Mouse (Mus musculus) kidney, adult 2 months (tissue): ENCODE results near the gene Pigyl.

Experiments used
- CTCF ChIP-seq: fragments of 200-500 bp; conservative IDR thresholded peaks from 2 replicates; pipeline ENCODE4 v1.5.1; 2011; ENCODE audit warnings: low read depth, mild to moderate bottlenecking, control low read depth, low read length, moderate library complexity, mixed read lengths; ENCODE audit not compliant: insufficient read depth, insufficient read length
- POLR2A ChIP-seq: fragments of 200-500 bp; IDR thresholded peaks from one replicate; pipeline ENCODE4 v1.6.1; 2011; ENCODE audit warnings: low read depth, low read length, control low read depth

DNA sequence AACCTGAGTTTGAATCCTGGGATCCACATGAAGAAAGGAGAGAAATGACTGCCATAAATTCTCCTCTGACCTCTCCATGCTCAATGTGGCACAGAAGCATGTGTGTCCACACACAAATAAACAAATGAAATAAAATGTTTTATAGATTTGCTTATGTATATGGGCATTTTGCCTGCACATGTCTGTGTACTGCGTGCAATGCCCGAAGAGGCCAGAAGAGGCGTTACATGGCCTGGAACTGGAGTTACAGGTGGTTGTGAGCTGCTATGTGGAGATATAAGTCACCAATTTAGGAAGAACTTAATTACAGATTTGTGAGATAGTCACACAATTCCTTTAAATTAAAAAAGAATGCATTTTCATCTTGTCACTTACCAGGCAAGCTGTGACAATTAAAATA lies 2.8 kb upstream of the Pigyl start:
- TF ChIP-seq CTCF (no peak), POLR2A (no peak)
